Mouse (Mus musculus) spleen, adult 2 months (tissue): ENCODE results near the gene Gtpbp2. TPM values are rescaled to one million over a fixed set of nuclear protein-coding genes. Genes with fewer than 3 reads are reported as not detected.

Source experiments
- DNase-seq, 2 experiments: peaks; one replicate each; pipeline versions ENCODE4 v3.0.0 to v3.0.0-alpha.2; 2012 to 2021; ENCODE audit warnings: low spot score in 2 of 2, low read depth in 1 of 2
- H3K27ac ChIP-seq: fragments of 200-500 bp; 2 replicates; pipeline ENCODE4 v1.5.1; 2012; ENCODE audit warnings: low read length, inconsistent platforms; ENCODE audit not compliant: insufficient read depth
- H3K27me3 ChIP-seq: fragments of 200-500 bp; 2 replicates; pipeline ENCODE4 v1.6.1; 2012; ENCODE audit warnings: mild to moderate bottlenecking, moderate library complexity, low read length, inconsistent platforms; ENCODE audit not compliant: control insufficient read depth, insufficient read depth
- H3K36me3 ChIP-seq: fragments of 200-500 bp; 2 replicates; pipeline ENCODE4 v1.6.1; 2012; ENCODE audit warnings: mild to moderate bottlenecking, low read length, inconsistent platforms; ENCODE audit not compliant: control insufficient read depth, insufficient read depth
- H3K4me1 ChIP-seq: fragments of 200-500 bp; 2 replicates; pipeline ENCODE4 v1.6.1; 2011; ENCODE audit warnings: inconsistent platforms; ENCODE audit not compliant: control insufficient read depth, insufficient read depth, insufficient read length
- H3K4me3 ChIP-seq: fragments of 200-500 bp; 2 replicates; pipeline ENCODE4 v1.5.1; 2011; ENCODE audit warnings: mild to moderate bottlenecking, inconsistent platforms; ENCODE audit not compliant: insufficient read depth, insufficient read length; ENCODE audit errors: extremely low read depth
- CTCF ChIP-seq: fragments of 200-500 bp; IDR thresholded peaks from 2 replicates; pipeline ENCODE4 v1.5.1; 2011; ENCODE audit warnings: mild to moderate bottlenecking, inconsistent platforms; ENCODE audit not compliant: insufficient read depth, insufficient read length, insufficient replicate concordance; ENCODE audit errors: extremely low read depth
- POLR2A ChIP-seq: fragments of 200-500 bp; IDR thresholded peaks from 2 replicates; pipeline ENCODE4 v1.6.1; 2011; ENCODE audit warnings: low read depth, low read length, inconsistent platforms
- WGBS: fragments of 180-500 bp; shearing (Covaris S2); methylation state at CpG from one replicate; pipeline ENCODE4 v1.1.7; 2018; 5-methylcytosine and 5-hydroxymethylcytosine counted together
- polyA plus RNA-seq: library from polyadenylated mRNA; depleted of rRNA; stranded (reverse); fragments of >200 nt; gene quantifications from 2 replicates; pipeline ENCODE4 v1.2.3, GENCODE M21; 2012; rRNA removed

Gtpbp2 gene
- polyA plus RNA-seq, result 176 and 177 TPM in 2 replicates

GRCm38 (mm10) chr17:46160686-46161085 is at the start of gene Gtpbp2:
Gtpbp2 (plus strand) TSS chr17:46161032.
- Histone ChIP-seq H3K4me1 (peaks cover 12% of the 10 kb centered on the region; the same call in 1 of the 2 replicates), H3K27me3 (no peaks in the 10 kb centered on the region), H3K4me3 (peak within 1 kb of the TSS; percentile 71), H3K27ac (peak within 1 kb of the TSS; percentile 81), H3K36me3 (peaks cover 12% of the 10 kb centered on the region)
- TF ChIP-seq POLR2A, result no peak
- TF ChIP-seq CTCF, result no peak
- under 1% methylated on average over 23 of the region's 23 CpGs for WGBS
- peak; percentile 95 to 99 for DNase-seq

- Histone ChIP-seq H3K36me3 (peaks cover 15% of the 10 kb centered on the region), H3K4me3 (no peak overlapping the region), H3K27me3 (no peaks in the 10 kb centered on the region), H3K4me1 (no peaks in the 10 kb centered on the region), H3K27ac (no peak overlapping the region)
- no peak for TF ChIP-seq CTCF
- no peak for TF ChIP-seq POLR2A
- 68% methylated on average over 2 of the region's 2 CpGs for WGBS
- DNase-seq, result no peak
These were observed 45.3 kb upstream of the Gtpbp2 start for GRCm38 (mm10) chr17:46115489-46115888.

GRCm38 (mm10) chr17:46116138-46116537 is 44.7 kb upstream of the Gtpbp2 start:
- H3K36me3 ChIP-seq, result peaks cover 15% of the 10 kb centered on the region
- no peak for TF ChIP-seq CTCF
- no peak for TF ChIP-seq POLR2A
- no peak for DNase-seq
- no peak overlapping the region for H3K27ac ChIP-seq
- no peaks in the 10 kb centered on the region for H3K27me3 ChIP-seq
- H3K4me1 ChIP-seq, result no peaks in the 10 kb centered on the region
- 91% methylated on average over 11 of the region's 11 CpGs for WGBS
- no peak overlapping the region for H3K4me3 ChIP-seq

- Histone ChIP-seq H3K36me3 (peaks cover 15% of the 10 kb centered on the region), H3K27me3 (no peaks in the 10 kb centered on the region), H3K4me3 (no peak overlapping the region), H3K27ac (no peak overlapping the region), H3K4me1 (no peaks in the 10 kb centered on the region)
- TF ChIP-seq CTCF (no peak), POLR2A (no peak)
- 85% methylated on average over 3 of the region's 3 CpGs for WGBS
- DNase-seq, result no peak
These were observed 44.0 kb upstream of the Gtpbp2 start for GRCm38 (mm10) chr17:46116881-46117280.

- Histone ChIP-seq H3K27me3 (no peaks in the 10 kb centered on the region), H3K36me3 (peaks cover 20% of the 10 kb centered on the region), H3K4me1 (no peaks in the 10 kb centered on the region), H3K4me3 (no peak overlapping the region), H3K27ac (no peak overlapping the region)
- WGBS, result 88% methylated on average over 13 of the region's 13 CpGs
- TF ChIP-seq POLR2A, result no peak
- TF ChIP-seq CTCF, result no peak
- no peak for DNase-seq
These were observed 43.0 kb upstream of the Gtpbp2 start for GRCm38 (mm10) chr17:46117623-46118422.

GRCm38 (mm10) chr17:46118423-46118850 is 42.4 kb upstream of the Gtpbp2 start:
- WGBS, result 92% methylated on average over 4 of the region's 4 CpGs
- H3K4me3 ChIP-seq, result no peak overlapping the region
- DNase-seq, result no peak
- TF ChIP-seq POLR2A, result no peak
- no peak for TF ChIP-seq CTCF
- H3K27ac ChIP-seq, result no peak overlapping the region
- no peaks in the 10 kb centered on the region for H3K27me3 ChIP-seq
- H3K4me1 ChIP-seq, result no peaks in the 10 kb centered on the region
- peaks cover 22% of the 10 kb centered on the region for H3K36me3 ChIP-seq

- 96% methylated on average over 10 of the region's 10 CpGs for WGBS
- DNase-seq, result no peak
- Histone ChIP-seq H3K27me3 (no peaks in the 10 kb centered on the region), H3K4me3 (no peak overlapping the region), H3K36me3 (peaks cover 34% of the 10 kb centered on the region), H3K27ac (no peak overlapping the region), H3K4me1 (no peaks in the 10 kb centered on the region)
- TF ChIP-seq POLR2A (no peak), CTCF (no peak)
These were observed 41.2 kb upstream of the Gtpbp2 start for GRCm38 (mm10) chr17:46119641-46120040.
